Mouse (Mus musculus): ENCODE results near the gene Ffar1. TPM values are rescaled to one million over a fixed set of nuclear protein-coding genes. Genes with fewer than 3 reads are reported as not detected.

The Ffar1 gene
- polyA plus RNA-seq, 1 experiment from 2014 or later: not detected

GRCm38 (mm10) chr7:30881367-30881766, 20.0 kb upstream of the Ffar1 start:
- Histone ChIP-seq H3K9ac (no peak overlapping the region), H3K4me3 (no peak overlapping the region), H3K4me1 (no peaks in the 10 kb centered on the region), H3K4me2 (replicated peaks) (no peak overlapping the region), H3K27me3 (no peaks in the 10 kb centered on the region), H3K27ac (no peak overlapping the region), H3K36me3 (no peaks in the 10 kb centered on the region), H3K9me3 (replicated peaks) (no peaks in the 10 kb centered on the region)
- 82% methylated on average over 3 of the region's 3 CpGs for WGBS
- no peak for ATAC-seq (ENCODE audit: low FRiP score)

- ATAC-seq (ENCODE audit: low FRiP score): no peak
- Histone ChIP-seq H3K4me3 (no peak within 1 kb of the TSS), H3K27ac (no peak within 1 kb of the TSS), H3K36me3 (no peaks in the 10 kb centered on the region), H3K9me3 (replicated peaks) (no peaks in the 10 kb centered on the region), H3K4me1 (no peaks in the 10 kb centered on the region), H3K9ac (no peak within 1 kb of the TSS), H3K4me2 (replicated peaks) (no peak within 1 kb of the TSS), H3K27me3 (no peaks in the 10 kb centered on the region)
- WGBS: 76% methylated on average over 7 of the region's 7 CpGs
Observed at GRCm38 (mm10) chr7:30880176-30880575, 18.8 kb upstream of the Ffar1 start, which contains the start of gene Cd22. Gene Cd22, minus strand, starts transcription at chr7:30880342.

- Histone ChIP-seq H3K9me3 (replicated peaks) (no peaks in the 10 kb centered on the region), H3K4me2 (replicated peaks) (no peak overlapping the region), H3K27me3 (no peaks in the 10 kb centered on the region), H3K36me3 (no peaks in the 10 kb centered on the region), H3K4me3 (no peak overlapping the region), H3K27ac (no peak overlapping the region), H3K9ac (no peak overlapping the region), H3K4me1 (no peaks in the 10 kb centered on the region)
- ATAC-seq (ENCODE audit: low FRiP score): no peak
- 81% methylated on average over 6 of the region's 6 CpGs for WGBS
Observed at GRCm38 (mm10) chr7:30878950-30879349, 17.6 kb upstream of the Ffar1 start.

GRCm38 (mm10) chr7:30873083-30873482, 11.7 kb upstream of the Ffar1 start:
- 0 out of 2 replicates have a peak, but pooled peaks have one; percentile 11 for ATAC-seq (ENCODE audit: low FRiP score)
- no peak overlapping the region for H3K4me3 ChIP-seq
- no peaks in the 10 kb centered on the region; the same call in 1 of the 2 replicates for H3K9me3 ChIP-seq (replicated peaks)
- H3K27me3 ChIP-seq: 0 out of 2 replicates have a peak, but pooled peaks cover 8% of the 10 kb centered on the region
- H3K36me3 ChIP-seq: no peaks in the 10 kb centered on the region
- H3K4me1 ChIP-seq: no peaks in the 10 kb centered on the region
- H3K9ac ChIP-seq: no peak overlapping the region
- WGBS: 25% methylated on average over 15 of the region's 15 CpGs
- peak overlapping the region; percentile 29; the same call in 1 of the 2 replicates for H3K4me2 ChIP-seq (replicated peaks)
- H3K27ac ChIP-seq: no peak overlapping the region

GRCm38 (mm10) chr7:30863386-30863785, 2.0 kb upstream of the Ffar1 start:
- WGBS: 68% methylated on average over 8 of the region's 8 CpGs
- Histone ChIP-seq H3K9ac (no peak overlapping the region), H3K27me3 (no peaks in the 10 kb centered on the region), H3K4me1 (no peaks in the 10 kb centered on the region), H3K27ac (no peak overlapping the region), H3K36me3 (no peaks in the 10 kb centered on the region), H3K4me3 (no peak overlapping the region), H3K9me3 (replicated peaks) (no peaks in the 10 kb centered on the region), H3K4me2 (replicated peaks) (no peak overlapping the region)
- no peak for ATAC-seq (ENCODE audit: low FRiP score)

- no peaks in the 10 kb centered on the region for H3K36me3 ChIP-seq
- WGBS: 12% methylated on average over 14 of the region's 16 CpGs
- no peaks in the 10 kb centered on the region for H3K9me3 ChIP-seq (replicated peaks)
- H3K9ac ChIP-seq: peak overlapping the region; percentile 45
- no peak overlapping the region for H3K27ac ChIP-seq
- no peaks in the 10 kb centered on the region for H3K27me3 ChIP-seq
- H3K4me2 ChIP-seq (replicated peaks): peak overlapping the region; percentile 46
- no peaks in the 10 kb centered on the region for H3K4me1 ChIP-seq
- ATAC-seq (ENCODE audit: low FRiP score): peak; percentile 79
- H3K4me3 ChIP-seq: peak overlapping the region; percentile 23
Observed at GRCm38 (mm10) chr7:30859635-30860402, 1.5 kb downstream of the Ffar1 start.

GRCm38 (mm10) chr7:30859290-30859634, 2.1 kb downstream of the Ffar1 start:
- H3K4me1 ChIP-seq: no peaks in the 10 kb centered on the region
- no peaks in the 10 kb centered on the region for H3K27me3 ChIP-seq
- H3K36me3 ChIP-seq: no peaks in the 10 kb centered on the region
- H3K4me2 ChIP-seq (replicated peaks): peak overlapping the region; percentile 46
- peak; percentile 52 for ATAC-seq (ENCODE audit: low FRiP score)
- no peaks in the 10 kb centered on the region for H3K9me3 ChIP-seq (replicated peaks)
- no peak overlapping the region for H3K27ac ChIP-seq
- H3K9ac ChIP-seq: no peak overlapping the region
- H3K4me3 ChIP-seq: no peak overlapping the region

- H3K36me3 ChIP-seq: no peaks in the 10 kb centered on the region
- 74% methylated on average over 1 of the region's 1 CpGs for WGBS
- no peak for ATAC-seq (ENCODE audit: low FRiP score)
Observed at GRCm38 (mm10) chr7:30857746-30858145, 3.6 kb downstream of the Ffar1 start.

GRCm38 (mm10) chr7:30856078-30856477, 5.3 kb downstream of the Ffar1 start, which contains the start of gene Ffar3:
Gene Ffar3, minus strand, starts transcription at chr7:30856178.
- Histone ChIP-seq H3K4me2 (replicated peaks) (no peak within 1 kb of the TSS), H3K27ac (no peak within 1 kb of the TSS), H3K9ac (no peak within 1 kb of the TSS), H3K9me3 (replicated peaks) (no peaks in the 10 kb centered on the region), H3K27me3 (no peaks in the 10 kb centered on the region), H3K4me1 (no peaks in the 10 kb centered on the region), H3K4me3 (no peak within 1 kb of the TSS), H3K36me3 (no peaks in the 10 kb centered on the region)
- WGBS: 83% methylated on average over 6 of the region's 6 CpGs
- no peak for ATAC-seq (ENCODE audit: low FRiP score)

More at GRCm38 (mm10) chr7:30857746-30858145, 3.6 kb downstream of the Ffar1 start:
- H3K9ac ChIP-seq: no peak overlapping the region
- no peaks in the 10 kb centered on the region for H3K27me3 ChIP-seq
- H3K27ac ChIP-seq: no peak overlapping the region
- H3K4me2 ChIP-seq (replicated peaks): no peak overlapping the region
- H3K9me3 ChIP-seq (replicated peaks): no peaks in the 10 kb centered on the region
- H3K4me1 ChIP-seq: no peaks in the 10 kb centered on the region
- H3K4me3 ChIP-seq: no peak overlapping the region

GRCm38 (mm10) chr7:30851421-30851820, 9.9 kb downstream of the Ffar1 start:
- H3K9me3 ChIP-seq (replicated peaks): no peaks in the 10 kb centered on the region
- H3K27me3 ChIP-seq: no peaks in the 10 kb centered on the region
- H3K9ac ChIP-seq: no peak overlapping the region
- no peak for ATAC-seq (ENCODE audit: low FRiP score)
- no peaks in the 10 kb centered on the region for H3K36me3 ChIP-seq
- no peak overlapping the region for H3K4me2 ChIP-seq (replicated peaks)
- WGBS: 81% methylated on average over 1 of the region's 1 CpGs
- H3K27ac ChIP-seq: no peak overlapping the region
- no peak overlapping the region for H3K4me3 ChIP-seq
- 0 out of 2 replicates have a peak, but pooled peaks cover 3% of the 10 kb centered on the region for H3K4me1 ChIP-seq

- H3K27me3 ChIP-seq: no peaks in the 10 kb centered on the region
- H3K4me2 ChIP-seq (replicated peaks): no peak overlapping the region
- H3K9ac ChIP-seq: no peak overlapping the region
- ATAC-seq (ENCODE audit: low FRiP score): no peak
- H3K4me1 ChIP-seq: peaks cover 7% of the 10 kb centered on the region; the same call in 1 of the 2 replicates
- no peaks in the 10 kb centered on the region for H3K9me3 ChIP-seq (replicated peaks)
- H3K36me3 ChIP-seq: no peaks in the 10 kb centered on the region
- no peak overlapping the region for H3K4me3 ChIP-seq
- WGBS: 83% methylated on average over 6 of the region's 6 CpGs
- H3K27ac ChIP-seq: no peak overlapping the region
Observed at GRCm38 (mm10) chr7:30847934-30848333, 13.4 kb downstream of the Ffar1 start.

GRCm38 (mm10) chr7:30847386-30847785, 14.0 kb downstream of the Ffar1 start:
- H3K27me3 ChIP-seq: no peaks in the 10 kb centered on the region
- H3K4me1 ChIP-seq: peaks cover 10% of the 10 kb centered on the region; the same call in 1 of the 2 replicates
- no peak for ATAC-seq (ENCODE audit: low FRiP score)
- no peak overlapping the region for H3K9ac ChIP-seq
- H3K36me3 ChIP-seq: no peaks in the 10 kb centered on the region
- H3K4me2 ChIP-seq (replicated peaks): no peak overlapping the region
- 88% methylated on average over 5 of the region's 5 CpGs for WGBS
- no peaks in the 10 kb centered on the region for H3K9me3 ChIP-seq (replicated peaks)
- no peak overlapping the region for H3K27ac ChIP-seq
- H3K4me3 ChIP-seq: no peak overlapping the region
